Mouse (Mus musculus): ENCODE measurements at regions not wholly inside any gene's neighbourhood (a gene's known extent, or its start where the extent isn't known, plus 50 kb on each side); places are given as distances from the start of the nearest gene placed in this dataset.

GRCm38 (mm10) chr4:106144351-106145116, 171.5 kb upstream of the Usp24 start:
- no peak overlapping the region for H3K4me2 ChIP-seq (ENCODE audit: low read length)
- H3K27me3 ChIP-seq (ENCODE audit: control insufficient read depth, insufficient read depth, low read depth, low read length): no peaks in the 10 kb centered on the region
- no peak overlapping the region for H3K9ac ChIP-seq (ENCODE audit: low read depth, low read length)
- 83% methylated on average over 7 of the region's 7 CpGs for WGBS
- H3K4me1 ChIP-seq (ENCODE audit: control insufficient read depth, insufficient read depth, low read length): no peaks in the 10 kb centered on the region
- no peaks in the 10 kb centered on the region for H3K9me3 ChIP-seq (replicated peaks; ENCODE audit: control insufficient read depth, low read length, poor library complexity, severe bottlenecking)
- ATAC-seq: no peak
- H3K27ac ChIP-seq (ENCODE audit: low read length): no peak overlapping the region
- no peaks in the 10 kb centered on the region for H3K36me3 ChIP-seq (ENCODE audit: control insufficient read depth, insufficient read depth, low read length)
- H3K4me3 ChIP-seq (ENCODE audit: low read depth, low read length): no peak overlapping the region

GRCm38 (mm10) chr4:106146919-106147460, 169.0 kb upstream of the Usp24 start:
- H3K9ac ChIP-seq (ENCODE audit: low read depth, low read length): no peak overlapping the region
- H3K36me3 ChIP-seq (ENCODE audit: control insufficient read depth, insufficient read depth, low read length): no peaks in the 10 kb centered on the region
- no peaks in the 10 kb centered on the region for H3K4me1 ChIP-seq (ENCODE audit: control insufficient read depth, insufficient read depth, low read length)
- no peak for ATAC-seq
- no peaks in the 10 kb centered on the region for H3K27me3 ChIP-seq (ENCODE audit: control insufficient read depth, insufficient read depth, low read depth, low read length)
- WGBS: 62% methylated on average over 3 of the region's 3 CpGs
- H3K4me2 ChIP-seq (ENCODE audit: low read length): no peak overlapping the region
- no peak overlapping the region for H3K27ac ChIP-seq (ENCODE audit: low read length)
- no peaks in the 10 kb centered on the region for H3K9me3 ChIP-seq (replicated peaks; ENCODE audit: control insufficient read depth, low read length, poor library complexity, severe bottlenecking)
- no peak overlapping the region for H3K4me3 ChIP-seq (ENCODE audit: low read depth, low read length)

DNA sequence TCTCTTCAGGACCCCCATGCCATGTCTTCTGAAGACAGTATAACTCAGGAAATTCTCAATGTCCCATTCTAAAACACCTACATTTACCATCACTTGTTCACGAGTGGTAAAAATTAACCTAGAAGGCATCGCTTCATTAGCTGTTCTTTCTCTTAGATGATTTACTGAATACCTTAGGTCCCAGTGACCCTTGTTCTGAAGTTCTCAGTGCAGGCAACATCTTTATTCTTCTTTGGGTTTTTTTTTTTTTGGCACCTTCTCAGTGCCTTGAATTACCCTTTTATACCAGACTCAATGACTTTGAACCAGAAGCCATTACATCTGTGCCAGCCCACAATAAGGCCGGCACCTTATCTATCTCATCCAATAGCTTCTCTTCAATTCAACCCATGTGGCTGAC, 167.1 kb upstream of the Usp24 start:
- 95% methylated on average over 3 of the region's 3 CpGs for WGBS
- no peak for ATAC-seq

GRCm38 (mm10) chr4:106149471-106150048, 166.5 kb upstream of the Usp24 start:
- Histone ChIP-seq H3K4me1 (ENCODE audit: control insufficient read depth, insufficient read depth, low read length) (no peaks in the 10 kb centered on the region), H3K27me3 (ENCODE audit: control insufficient read depth, insufficient read depth, low read depth, low read length) (no peaks in the 10 kb centered on the region), H3K9ac (ENCODE audit: low read depth, low read length) (no peak overlapping the region), H3K36me3 (ENCODE audit: control insufficient read depth, insufficient read depth, low read length) (no peaks in the 10 kb centered on the region), H3K27ac (ENCODE audit: low read length) (no peak overlapping the region), H3K4me2 (ENCODE audit: low read length) (no peak overlapping the region), H3K4me3 (ENCODE audit: low read depth, low read length) (no peak overlapping the region), H3K9me3 (replicated peaks; ENCODE audit: control insufficient read depth, low read length, poor library complexity, severe bottlenecking) (no peaks in the 10 kb centered on the region)
- WGBS: 91% methylated on average over 7 of the region's 7 CpGs
- ATAC-seq: no peak

More for the DNA sequence above, 167.1 kb upstream of the Usp24 start:
- Histone ChIP-seq H3K4me1 (ENCODE audit: control insufficient read depth, insufficient read depth, low read length) (no peaks in the 10 kb centered on the region), H3K4me2 (ENCODE audit: low read length) (no peak overlapping the region), H3K4me3 (ENCODE audit: low read depth, low read length) (no peak overlapping the region), H3K9ac (ENCODE audit: low read depth, low read length) (no peak overlapping the region), H3K27me3 (ENCODE audit: control insufficient read depth, insufficient read depth, low read depth, low read length) (no peaks in the 10 kb centered on the region), H3K9me3 (replicated peaks; ENCODE audit: control insufficient read depth, low read length, poor library complexity, severe bottlenecking) (no peaks in the 10 kb centered on the region), H3K36me3 (ENCODE audit: control insufficient read depth, insufficient read depth, low read length) (no peaks in the 10 kb centered on the region), H3K27ac (ENCODE audit: low read length) (no peak overlapping the region)

DNA sequence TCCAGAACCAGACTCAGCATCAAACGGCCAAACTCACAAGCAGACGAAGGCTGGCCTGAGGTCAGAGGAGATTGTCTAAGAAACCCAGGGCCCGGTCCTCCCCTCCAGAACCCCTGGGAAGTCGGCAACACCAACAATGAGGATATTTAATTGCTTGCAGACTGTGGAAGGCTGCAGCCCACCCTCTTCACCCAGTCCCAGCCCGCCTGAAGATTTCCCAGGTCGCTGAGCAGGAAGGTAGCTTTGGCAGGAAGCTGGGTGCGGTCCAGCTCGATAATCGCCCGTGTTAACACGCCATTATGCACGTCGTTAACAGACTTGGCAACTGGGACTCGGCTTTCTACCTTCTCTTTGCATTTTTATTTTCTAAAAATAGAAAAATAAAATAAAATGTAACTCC, 165.2 kb upstream of the Usp24 start:
- WGBS: 69% methylated on average over 14 of the region's 14 CpGs
- Histone ChIP-seq H3K4me3 (ENCODE audit: low read depth, low read length) (no peak overlapping the region), H3K4me2 (ENCODE audit: low read length) (no peak overlapping the region), H3K9me3 (replicated peaks; ENCODE audit: control insufficient read depth, low read length, poor library complexity, severe bottlenecking) (0 out of 2 replicates have a peak, but pooled peaks cover 5% of the 10 kb centered on the region), H3K36me3 (ENCODE audit: control insufficient read depth, insufficient read depth, low read length) (no peaks in the 10 kb centered on the region), H3K27me3 (ENCODE audit: control insufficient read depth, insufficient read depth, low read depth, low read length) (no peaks in the 10 kb centered on the region), H3K27ac (ENCODE audit: low read length) (no peak overlapping the region), H3K9ac (ENCODE audit: low read depth, low read length) (no peak overlapping the region), H3K4me1 (ENCODE audit: control insufficient read depth, insufficient read depth, low read length) (no peaks in the 10 kb centered on the region)
- ATAC-seq: no peak

DNA sequence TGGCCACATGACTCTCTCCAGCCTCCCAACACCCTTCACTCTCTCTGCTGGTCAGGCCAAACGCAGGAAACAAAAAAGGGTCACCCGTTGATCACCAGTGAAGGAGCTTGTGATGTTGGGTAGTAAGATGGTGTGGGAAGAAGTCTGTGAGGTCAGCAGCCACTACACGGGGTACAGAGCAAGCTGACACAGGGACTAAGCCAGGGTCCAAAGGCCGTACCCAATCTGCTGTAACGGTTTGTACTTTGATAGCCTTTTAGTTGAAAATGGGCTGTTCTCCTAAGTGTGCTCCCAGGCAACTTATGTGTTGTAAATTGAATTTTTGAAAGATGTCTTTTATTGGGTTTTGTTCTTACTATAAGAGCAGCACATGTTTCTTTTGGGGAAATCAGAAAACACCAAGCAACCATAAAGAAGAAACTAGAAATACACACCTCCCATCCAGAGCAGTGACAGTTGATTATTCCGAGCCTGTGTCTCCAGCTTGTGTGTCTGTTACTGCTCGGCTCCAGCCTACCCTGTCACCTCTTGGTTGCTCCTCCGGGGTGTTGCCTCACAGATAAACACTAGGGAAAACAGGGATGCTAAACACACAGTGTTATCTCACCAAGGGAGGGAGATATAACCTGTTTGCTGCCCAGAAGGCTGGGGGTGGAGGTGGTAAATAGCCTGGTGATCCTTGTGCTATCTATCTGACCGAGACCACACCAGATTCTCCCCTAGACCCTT, 158.4 kb upstream of the Usp24 start:
- WGBS: 92% methylated on average over 9 of the region's 9 CpGs
- no peaks in the 10 kb centered on the region for H3K4me1 ChIP-seq (ENCODE audit: control insufficient read depth, insufficient read depth, low read length)

DNA sequence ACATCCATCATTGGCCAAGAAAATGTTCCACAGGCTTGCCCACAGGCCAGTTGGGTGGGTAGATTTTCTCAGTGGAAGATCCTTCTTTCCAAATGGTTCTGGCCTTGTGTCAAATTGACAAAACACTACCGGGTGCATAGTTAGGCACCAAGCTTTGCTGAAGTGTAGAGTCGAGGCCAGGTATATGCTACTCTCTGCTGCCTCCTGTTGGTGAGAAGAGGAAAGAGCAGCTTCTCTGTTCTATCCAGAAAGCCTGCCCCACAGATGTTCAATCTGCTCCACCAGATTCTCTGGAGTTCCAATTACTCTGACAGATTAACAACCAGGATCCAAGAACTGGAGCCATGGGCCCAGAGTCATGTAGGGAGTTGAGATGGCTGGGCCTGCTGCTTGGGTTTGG, 154.4 kb upstream of the Usp24 start:
- Histone ChIP-seq H3K9ac (ENCODE audit: low read depth, low read length) (no peak overlapping the region), H3K4me3 (ENCODE audit: low read depth, low read length) (no peak overlapping the region), H3K27me3 (ENCODE audit: control insufficient read depth, insufficient read depth, low read depth, low read length) (no peaks in the 10 kb centered on the region), H3K4me1 (ENCODE audit: control insufficient read depth, insufficient read depth, low read length) (no peaks in the 10 kb centered on the region), H3K9me3 (replicated peaks; ENCODE audit: control insufficient read depth, low read length, poor library complexity, severe bottlenecking) (no peaks in the 10 kb centered on the region), H3K27ac (ENCODE audit: low read length) (no peak overlapping the region), H3K4me2 (ENCODE audit: low read length) (no peak overlapping the region), H3K36me3 (ENCODE audit: control insufficient read depth, insufficient read depth, low read length) (no peaks in the 10 kb centered on the region)
- WGBS: 57% methylated on average over 2 of the region's 2 CpGs
- no peak for ATAC-seq

More for the DNA sequence above, 158.4 kb upstream of the Usp24 start:
- no peak for ATAC-seq
- Histone ChIP-seq H3K4me2 (ENCODE audit: low read length) (no peak overlapping the region), H3K27me3 (ENCODE audit: control insufficient read depth, insufficient read depth, low read depth, low read length) (no peaks in the 10 kb centered on the region), H3K36me3 (ENCODE audit: control insufficient read depth, insufficient read depth, low read length) (no peaks in the 10 kb centered on the region), H3K9me3 (replicated peaks; ENCODE audit: control insufficient read depth, low read length, poor library complexity, severe bottlenecking) (0 out of 2 replicates have a peak, but pooled peaks cover 5% of the 10 kb centered on the region), H3K27ac (ENCODE audit: low read length) (no peak overlapping the region), H3K4me3 (ENCODE audit: low read depth, low read length) (no peak overlapping the region), H3K9ac (ENCODE audit: low read depth, low read length) (no peak overlapping the region)

GRCm38 (mm10) chr4:106162551-106162950, 153.5 kb upstream of the Usp24 start:
- no peak for ATAC-seq
- no peak overlapping the region for H3K27ac ChIP-seq (ENCODE audit: low read length)
- no peaks in the 10 kb centered on the region for H3K36me3 ChIP-seq (ENCODE audit: control insufficient read depth, insufficient read depth, low read length)
- H3K4me3 ChIP-seq (ENCODE audit: low read depth, low read length): no peak overlapping the region
- no peak overlapping the region for H3K9ac ChIP-seq (ENCODE audit: low read depth, low read length)
- H3K4me2 ChIP-seq (ENCODE audit: low read length): no peak overlapping the region
- no peaks in the 10 kb centered on the region for H3K27me3 ChIP-seq (ENCODE audit: control insufficient read depth, insufficient read depth, low read depth, low read length)
- no peaks in the 10 kb centered on the region for H3K9me3 ChIP-seq (replicated peaks; ENCODE audit: control insufficient read depth, low read length, poor library complexity, severe bottlenecking)
- no peaks in the 10 kb centered on the region for H3K4me1 ChIP-seq (ENCODE audit: control insufficient read depth, insufficient read depth, low read length)
- WGBS: 39% methylated on average over 1 of the region's 1 CpGs

GRCm38 (mm10) chr4:106163220-106163619, 152.8 kb upstream of the Usp24 start:
- Histone ChIP-seq H3K9ac (ENCODE audit: low read depth, low read length) (no peak overlapping the region), H3K27ac (ENCODE audit: low read length) (no peak overlapping the region), H3K4me1 (ENCODE audit: control insufficient read depth, insufficient read depth, low read length) (no peaks in the 10 kb centered on the region), H3K27me3 (ENCODE audit: control insufficient read depth, insufficient read depth, low read depth, low read length) (no peaks in the 10 kb centered on the region), H3K36me3 (ENCODE audit: control insufficient read depth, insufficient read depth, low read length) (no peaks in the 10 kb centered on the region), H3K4me3 (ENCODE audit: low read depth, low read length) (no peak overlapping the region), H3K4me2 (ENCODE audit: low read length) (no peak overlapping the region), H3K9me3 (replicated peaks; ENCODE audit: control insufficient read depth, low read length, poor library complexity, severe bottlenecking) (no peaks in the 10 kb centered on the region)
- ATAC-seq: no peak
